Mouse (Mus musculus) thymus, adult 18-20 months (tissue): ENCODE measurements at regions not wholly inside any gene's neighbourhood (a gene's known extent, or its start where the extent isn't known, plus 50 kb on each side); places are given as distances from the start of the nearest gene placed in this dataset.

Experiments
- DNase-seq, 2 experiments: peaks; one replicate each; pipeline ENCODE4 v3.0.0; 2022; ENCODE audit warnings: mixed read lengths in 2 of 2

GRCm38 (mm10) chr7:84800966-84801365, 52.4 kb upstream of the Olfr291 start:
- DNase-seq = no peak

- DNase-seq = no peak
These were observed 58.7 kb upstream of the Olfr291 start for GRCm38 (mm10) chr7:84794655-84795054.

GRCm38 (mm10) chr7:84779276-84779825, 74.0 kb upstream of the Olfr291 start:
- DNase-seq = peak; percentile 59 to 72

- DNase-seq = no peak
These were observed 75.7 kb upstream of the Olfr291 start for GRCm38 (mm10) chr7:84777696-84778095.

GRCm38 (mm10) chr7:84756261-84756660, 66.5 kb upstream of the Zfand6 start:
- no peak for DNase-seq

- DNase-seq = no peak
These were observed 63.6 kb upstream of the Zfand6 start for GRCm38 (mm10) chr7:84753361-84753760.

GRCm38 (mm10) chr7:84749434-84750301, 59.9 kb upstream of the Zfand6 start:
- DNase-seq = peak in 1 of 2 experiments; percentile 15

GRCm38 (mm10) chr7:84747847-84748246, 58.1 kb upstream of the Zfand6 start:
- no peak for DNase-seq

- no peak for DNase-seq
These were observed 54.7 kb upstream of the Zfand6 start for GRCm38 (mm10) chr7:84744321-84745070.

GRCm38 (mm10) chr7:84739965-84740390, 50.2 kb upstream of the Zfand6 start:
- DNase-seq = no peak
